Mouse (Mus musculus) CH12.LX (cell line): ENCODE measurements around the gene Arf4.

Experiments
- BHLHE40 ChIP-seq: IDR thresholded peaks from 2 replicates; pipeline ENCODE4 v1.6.1; 2011; ENCODE audit warnings: mild to moderate bottlenecking, low read depth, low read length, improper control_type of control experiment
- CHD2 ChIP-seq: IDR thresholded peaks from 2 replicates; pipeline ENCODE4 v1.6.1; 2011; ENCODE audit warnings: low read length, improper control_type of control experiment
- E2F4 ChIP-seq: IDR thresholded peaks from 2 replicates; pipeline ENCODE4 v1.6.1; 2011; ENCODE audit warnings: low read depth, low read length, improper control_type of control experiment; ENCODE audit not compliant: insufficient replicate concordance
- EP300 ChIP-seq: IDR thresholded peaks from 2 replicates; pipeline ENCODE4 v1.6.1; 2011; ENCODE audit warnings: low read length, improper control_type of control experiment
- ETS1 ChIP-seq: conservative IDR thresholded peaks from 2 replicates; pipeline ENCODE4 v1.6.1; 2012; ENCODE audit warnings: low read depth, mild to moderate bottlenecking, inconsistent platforms, low read length, improper control_type of control experiment, moderate library complexity
- JUN ChIP-seq: IDR thresholded peaks from 2 replicates; pipeline ENCODE4 v1.6.1; 2011; ENCODE audit warnings: low read depth, mild to moderate bottlenecking, low read length, improper control_type of control experiment, moderate library complexity; ENCODE audit not compliant: insufficient read depth
- MAFK ChIP-seq: IDR thresholded peaks from 2 replicates; pipeline ENCODE4 v1.6.1; 2011; ENCODE audit warnings: low read length, improper control_type of control experiment; ENCODE audit not compliant: insufficient replicate concordance
- MAZ ChIP-seq: IDR thresholded peaks from 2 replicates; pipeline ENCODE4 v1.6.1; 2012; ENCODE audit warnings: low read depth, mild to moderate bottlenecking, inconsistent platforms, low read length, improper control_type of control experiment, moderate library complexity
- POLR2A ChIP-seq: IDR thresholded peaks from 2 replicates; pipeline ENCODE4 v1.6.1; 2011; ENCODE audit warnings: low read depth, mild to moderate bottlenecking, improper control_type of control experiment, low read length
- TBP ChIP-seq: conservative IDR thresholded peaks from 2 replicates; pipeline ENCODE4 v1.6.1; 2011; ENCODE audit warnings: low read depth, low read length, improper control_type of control experiment
- UBTF ChIP-seq: IDR thresholded peaks from 2 replicates; pipeline ENCODE4 v1.6.1; 2012; ENCODE audit warnings: low read depth, mild to moderate bottlenecking, inconsistent platforms, low read length, improper control_type of control experiment, moderate library complexity
- USF1 ChIP-seq: IDR thresholded peaks from 2 replicates; pipeline ENCODE4 v1.6.1; 2014; ENCODE audit warnings: low read depth, mild to moderate bottlenecking, inconsistent platforms, low read length, improper control_type of control experiment
- ZC3H11A ChIP-seq: IDR thresholded peaks from 2 replicates; pipeline ENCODE4 v1.6.1; 2012; ENCODE audit warnings: low read depth, mild to moderate bottlenecking, inconsistent platforms, low read length, improper control_type of control experiment

- no peak for TF ChIP-seq CHD2
- no peak for TF ChIP-seq MAFK
- TF ChIP-seq EP300: no peak
- no peak for TF ChIP-seq TBP
- TF ChIP-seq POLR2A: no peak
- TF ChIP-seq E2F4: no peak
- TF ChIP-seq MAZ: no peak
- TF ChIP-seq BHLHE40: no peak
- TF ChIP-seq UBTF: no peak
- TF ChIP-seq USF1: no peak
- no peak for TF ChIP-seq ZC3H11A
- no peak for TF ChIP-seq ETS1
- no peak for TF ChIP-seq JUN
These were observed 44.5 kb upstream of the Arf4 start for GRCm38 (mm10) chr14:26593281-26593895.
